Mouse (Mus musculus): ENCODE measurements around the gene Cdhr5.

Cdhr5 gene

DNA sequence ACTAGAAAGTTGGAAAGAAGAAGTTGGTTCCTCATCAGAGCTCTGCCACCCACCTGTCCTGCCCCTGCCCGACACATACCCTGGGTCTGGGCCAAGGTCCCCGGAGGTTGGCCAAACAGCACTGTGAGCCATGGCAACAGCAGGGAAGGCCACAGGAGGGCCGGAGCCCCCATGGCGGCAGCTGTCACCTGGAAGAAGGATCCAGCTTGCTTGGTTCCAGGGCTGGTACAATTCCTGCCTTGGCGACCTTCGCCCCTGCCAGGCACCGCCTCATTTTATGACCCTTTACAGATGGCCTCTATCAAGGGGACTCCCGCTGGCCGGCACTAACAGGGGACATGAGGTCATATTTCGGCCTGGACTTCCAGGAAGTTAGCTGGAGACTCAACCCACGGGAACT lies at the start of gene Cdhr5:
Cdhr5 (minus strand) TSS at position 241 of the 400 bp plus-strand sequence.
- DNase-seq (ENCODE audit: low spot score): no peak

DNA sequence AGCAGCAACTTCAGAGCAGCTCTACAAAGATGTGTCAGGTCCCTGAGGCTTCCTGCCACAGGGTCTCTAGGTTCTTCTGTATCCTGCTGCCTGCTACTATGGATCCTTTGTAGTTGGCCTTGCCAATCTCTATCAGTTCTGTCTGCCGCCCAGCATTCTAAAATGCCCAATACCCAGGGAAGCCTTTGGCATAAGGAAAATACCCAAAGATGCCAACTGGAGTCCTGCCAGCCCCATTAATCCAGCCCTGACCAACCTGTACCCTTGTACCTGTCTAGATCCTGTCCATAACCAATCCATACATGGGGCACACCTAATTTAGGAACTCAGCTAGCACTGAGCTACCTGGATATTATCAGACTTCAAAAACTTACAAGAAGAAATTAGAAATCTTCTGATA lies 48.1 kb upstream of the Cdhr5 start:
- DNase-seq (ENCODE audit: low spot score): no peak

DNA sequence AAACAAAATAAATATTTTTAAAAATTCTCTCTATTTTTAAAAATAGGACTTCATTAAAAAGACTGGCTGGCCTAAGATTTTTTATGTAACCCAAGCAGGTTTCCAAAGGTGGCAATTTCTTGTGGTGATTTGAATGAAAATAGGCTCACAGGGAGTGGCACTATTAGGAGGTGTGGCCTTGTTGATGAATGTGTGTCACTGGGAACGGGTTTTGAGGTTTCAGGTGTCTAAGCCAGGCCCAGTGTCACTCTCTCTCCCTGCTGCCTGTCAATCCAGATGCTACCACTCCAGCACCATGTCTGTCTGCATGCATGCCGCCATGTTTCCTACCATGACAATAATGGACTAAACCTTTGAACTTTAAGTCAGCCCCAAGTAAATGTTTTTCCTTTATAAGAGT lies 42.9 kb upstream of the Cdhr5 start:
- no peak for DNase-seq (ENCODE audit: low spot score)

DNA sequence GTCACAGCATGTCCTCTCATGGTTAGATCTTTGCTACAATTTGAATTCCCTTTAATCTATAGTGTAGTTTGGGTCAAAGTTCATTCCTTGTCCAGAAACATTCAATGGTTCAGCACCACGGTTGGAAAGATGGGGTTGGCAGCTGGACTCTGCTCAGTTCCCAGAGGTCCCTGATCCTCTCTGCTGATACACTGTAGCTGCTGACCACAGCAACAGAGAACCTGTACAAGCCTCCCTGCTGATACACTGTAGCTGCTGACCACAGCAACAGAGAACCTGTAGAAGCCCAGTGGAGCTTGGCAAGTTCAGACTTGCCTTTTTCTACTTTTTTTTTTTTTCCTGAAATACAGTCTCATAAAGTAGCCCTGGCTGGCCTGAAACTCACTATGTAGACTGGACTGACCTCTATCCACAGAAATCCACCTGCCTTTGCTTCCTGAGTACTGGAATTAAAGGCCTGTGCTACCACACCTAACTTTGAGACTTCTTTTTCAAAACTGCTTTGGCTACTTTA lies 41.1 kb upstream of the Cdhr5 start:
- DNase-seq (ENCODE audit: low spot score): no peak

DNA sequence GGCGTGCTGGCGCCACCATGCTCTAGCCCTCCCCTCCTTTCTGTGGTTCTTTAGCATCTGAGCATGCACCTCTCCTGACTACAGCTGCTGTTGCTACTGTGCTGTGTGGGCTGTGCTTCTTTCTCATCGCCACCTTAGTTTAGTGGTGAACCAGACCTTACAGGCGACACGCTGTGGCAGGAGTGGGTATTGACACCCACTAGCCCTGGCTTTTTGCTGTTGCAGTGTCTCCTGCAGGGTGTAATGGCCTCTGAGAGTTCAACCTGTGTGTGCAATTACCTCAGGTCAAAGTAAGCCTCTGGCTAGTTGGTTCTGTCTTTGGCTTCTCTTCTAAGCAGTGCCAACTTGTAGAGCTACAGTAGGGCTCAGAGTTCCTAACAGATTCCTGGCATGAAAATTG lies 39.4 kb upstream of the Cdhr5 start:
- DNase-seq (ENCODE audit: low spot score): no peak

DNA sequence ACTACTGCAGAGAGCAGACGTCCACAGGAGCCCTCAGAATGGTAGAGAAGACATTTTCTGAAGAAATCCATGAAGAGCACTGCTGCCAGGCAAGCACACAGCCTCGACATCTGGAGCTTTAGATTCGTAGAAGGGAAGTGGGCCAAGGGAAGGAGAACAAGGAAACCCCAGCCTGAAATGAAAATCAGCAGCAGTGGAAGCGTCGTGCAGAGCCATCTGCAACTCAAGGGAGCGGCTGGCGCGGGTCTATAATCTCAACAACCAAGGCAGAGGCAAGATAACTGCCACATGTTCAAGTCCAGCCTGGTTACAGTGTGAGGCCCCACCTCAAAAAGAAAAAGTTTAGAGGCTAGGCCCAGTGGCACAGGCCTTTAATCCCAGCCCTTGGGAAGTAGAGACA lies 38.5 kb upstream of the Cdhr5 start:
- DNase-seq (ENCODE audit: low spot score): no peak

DNA sequence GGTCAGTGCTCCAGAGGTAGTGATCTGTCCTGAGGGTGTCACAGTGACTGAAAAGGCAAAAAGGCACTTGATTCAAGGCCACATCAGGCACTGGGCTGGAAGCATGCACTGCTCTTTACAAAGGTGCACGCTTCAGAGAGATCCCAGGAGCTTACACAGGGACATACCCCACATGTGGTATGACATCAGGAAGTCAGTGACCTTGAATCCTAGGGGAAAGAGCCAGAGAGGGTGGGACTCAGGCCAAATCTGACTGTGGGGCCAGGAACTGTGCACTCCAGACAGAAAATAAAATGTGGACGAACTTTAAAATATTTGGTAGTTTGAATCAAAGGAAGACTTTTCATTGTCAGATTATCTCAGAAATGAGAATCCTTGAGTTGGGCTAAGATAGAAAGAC lies 37.8 kb upstream of the Cdhr5 start:
- DNase-seq (ENCODE audit: low spot score): no peak

DNA sequence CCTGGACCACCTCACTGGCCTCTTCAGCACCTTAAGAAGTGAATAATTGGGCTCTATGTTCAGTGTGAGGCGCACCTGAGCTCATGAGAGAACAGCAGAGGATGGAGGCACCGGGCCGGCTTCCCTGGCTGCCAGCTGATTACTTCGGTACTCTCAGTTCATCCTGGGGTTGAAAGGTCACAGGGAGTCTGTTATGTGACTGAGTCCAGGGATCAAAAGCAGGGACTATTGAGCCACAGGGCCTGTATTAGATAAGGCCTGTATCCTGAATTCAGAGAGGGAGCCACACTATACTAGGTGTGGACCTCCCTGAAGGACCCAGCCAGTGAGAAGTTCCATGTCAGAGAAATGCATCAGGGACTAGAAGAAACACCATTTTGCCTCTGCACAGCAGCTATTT lies 28.0 kb upstream of the Cdhr5 start:
- no peak for DNase-seq (ENCODE audit: low spot score)

DNA sequence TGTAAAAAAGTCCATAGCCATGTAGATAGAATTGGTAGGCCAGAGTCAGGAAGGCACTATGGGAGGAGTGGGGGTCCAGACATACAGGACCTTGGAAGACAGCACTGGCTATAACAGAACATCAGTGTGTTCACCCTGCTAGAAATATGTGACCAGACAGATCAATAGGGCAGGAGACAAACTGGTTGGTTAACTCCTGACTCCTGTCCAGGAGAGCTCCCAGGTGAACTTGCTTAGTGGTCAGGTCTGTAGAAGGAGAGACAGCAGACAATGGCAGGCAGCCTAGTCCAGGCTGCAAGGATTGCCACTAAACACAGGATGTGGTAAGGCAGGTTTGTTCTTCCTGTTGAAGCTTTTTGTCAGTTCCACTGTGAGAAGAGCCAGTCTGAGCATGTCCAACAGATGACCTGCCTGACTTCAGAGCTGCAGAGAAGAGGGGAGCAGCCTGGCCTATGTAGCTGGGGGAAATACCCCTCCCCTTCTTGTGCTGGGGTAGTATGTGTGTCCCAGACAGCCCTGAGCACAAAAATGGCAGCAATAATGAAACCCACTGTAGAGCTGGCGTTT lies 26.2 kb upstream of the Cdhr5 start:
- DNase-seq (ENCODE audit: low spot score): no peak

DNA sequence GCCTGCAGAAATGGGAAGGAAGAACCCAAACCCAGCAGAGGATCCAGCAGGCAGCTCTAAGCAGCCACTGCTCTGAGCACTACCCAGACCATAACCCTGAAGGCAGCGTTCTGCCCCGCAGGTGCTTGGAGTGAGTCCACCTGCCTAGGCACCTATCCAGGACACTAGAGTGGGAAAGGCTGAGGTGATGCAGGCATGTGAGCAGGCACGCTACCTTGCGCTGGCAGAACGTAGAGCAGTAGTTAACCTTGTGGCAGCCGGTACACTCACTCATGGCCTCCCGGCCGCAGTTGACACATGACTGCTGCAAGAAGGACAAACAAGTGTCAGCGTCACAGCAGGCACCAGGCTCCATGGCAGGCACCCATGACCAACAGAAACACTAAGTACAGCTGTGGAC lies 24.8 kb upstream of the Cdhr5 start:
- no peak for DNase-seq (ENCODE audit: low spot score)

DNA sequence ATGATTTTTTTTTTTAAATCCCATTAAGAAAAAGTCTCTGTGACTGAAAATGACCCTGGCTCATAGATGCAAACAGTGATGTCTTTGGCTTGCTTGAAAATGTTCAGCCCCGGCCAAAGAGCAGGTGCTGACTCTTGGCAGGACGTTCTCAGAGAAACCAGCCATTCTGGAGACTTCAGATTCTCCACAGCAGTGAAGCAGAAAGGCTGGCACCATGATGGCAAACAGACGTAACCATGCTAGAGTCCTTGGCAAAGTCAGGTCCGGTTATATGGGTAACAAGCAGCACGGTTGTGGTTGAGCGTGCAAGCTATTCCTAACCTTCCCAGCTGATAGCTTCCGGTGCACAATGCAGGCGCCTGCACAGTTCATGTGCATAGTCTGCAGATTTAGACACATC lies 22.6 kb upstream of the Cdhr5 start:
- no peak for DNase-seq (ENCODE audit: low spot score)

DNA sequence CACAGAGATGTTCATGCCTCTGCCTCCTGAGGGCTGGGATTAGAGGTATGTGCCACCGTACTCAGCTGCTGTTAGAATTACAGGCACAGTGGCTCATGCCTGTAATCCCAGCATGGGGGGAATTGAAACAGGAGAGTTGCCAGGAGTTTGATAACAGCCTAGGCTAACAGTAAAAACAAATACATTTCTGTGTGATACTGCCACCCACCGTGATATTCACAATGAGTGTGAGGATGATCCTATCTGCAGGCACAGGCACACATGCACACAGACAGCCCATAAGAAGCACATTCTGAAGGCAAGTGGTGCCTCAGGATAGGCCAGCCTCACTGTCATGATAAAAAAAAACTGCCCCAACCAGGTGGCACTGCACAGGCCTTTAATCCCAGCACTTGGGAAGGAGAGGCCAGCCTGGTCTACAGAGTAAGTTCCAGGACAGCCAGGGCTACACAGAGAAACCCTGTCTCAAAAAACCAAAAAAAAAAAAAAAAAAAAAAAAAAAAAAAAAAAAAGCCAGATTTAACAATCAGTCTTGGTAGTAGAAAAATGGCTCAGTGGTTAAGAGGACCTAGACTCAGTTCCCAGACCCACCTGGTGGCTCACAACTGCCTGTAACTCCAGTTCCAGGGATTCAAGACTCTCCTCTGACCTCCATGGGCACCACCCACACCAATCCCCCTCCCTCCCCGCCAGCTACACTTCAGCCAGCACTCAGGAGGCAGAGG lies 21.5 kb upstream of the Cdhr5 start:
- no peak for DNase-seq (ENCODE audit: low spot score)

DNA sequence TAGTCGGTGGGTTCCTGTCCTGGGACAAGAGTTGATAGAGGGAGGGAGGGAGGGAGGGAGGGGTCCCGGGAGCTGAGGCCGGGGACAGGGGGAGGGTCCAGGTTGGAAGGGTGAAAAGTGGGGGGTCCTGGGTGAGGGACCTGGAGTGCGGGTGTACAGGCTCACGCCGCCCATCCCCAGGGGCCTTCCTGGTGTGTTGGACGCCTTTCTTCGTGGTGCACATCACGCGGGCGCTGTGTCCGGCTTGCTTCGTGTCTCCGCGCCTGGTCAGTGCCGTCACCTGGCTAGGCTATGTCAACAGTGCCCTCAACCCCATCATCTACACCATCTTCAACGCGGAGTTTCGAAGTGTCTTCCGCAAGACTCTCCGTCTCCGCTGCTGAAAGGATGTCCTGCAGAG lies 17.9 kb upstream of the Cdhr5 start:
- DNase-seq (ENCODE audit: low spot score): no peak

DNA sequence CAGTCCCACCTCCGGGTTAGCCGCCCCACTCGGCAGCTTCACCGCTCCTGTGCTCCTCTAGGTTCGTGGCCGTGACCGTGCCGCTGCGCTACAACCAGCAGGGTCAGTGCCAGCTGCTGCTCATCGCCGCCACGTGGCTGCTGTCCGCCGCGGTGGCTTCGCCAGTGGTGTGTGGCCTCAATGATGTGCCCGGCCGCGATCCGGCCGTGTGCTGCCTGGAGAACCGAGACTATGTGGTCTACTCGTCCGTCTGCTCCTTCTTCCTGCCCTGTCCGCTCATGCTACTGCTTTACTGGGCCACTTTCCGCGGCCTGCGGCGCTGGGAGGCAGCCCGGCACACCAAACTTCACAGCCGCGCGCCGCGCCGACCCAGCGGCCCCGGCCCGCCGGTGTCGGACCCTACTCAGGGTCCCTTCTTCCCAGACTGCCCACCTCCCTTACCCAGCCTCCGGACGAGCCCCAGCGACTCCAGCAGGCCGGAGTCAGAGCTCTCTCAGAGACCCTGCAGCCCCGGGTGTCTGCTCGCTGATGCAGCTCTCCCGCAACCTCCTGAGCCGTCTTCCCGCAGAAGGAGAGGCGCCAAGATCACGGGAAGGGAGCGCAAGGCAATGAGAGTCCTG lies 17.4 kb upstream of the Cdhr5 start:
- DNase-seq (ENCODE audit: low spot score): no peak

DNA sequence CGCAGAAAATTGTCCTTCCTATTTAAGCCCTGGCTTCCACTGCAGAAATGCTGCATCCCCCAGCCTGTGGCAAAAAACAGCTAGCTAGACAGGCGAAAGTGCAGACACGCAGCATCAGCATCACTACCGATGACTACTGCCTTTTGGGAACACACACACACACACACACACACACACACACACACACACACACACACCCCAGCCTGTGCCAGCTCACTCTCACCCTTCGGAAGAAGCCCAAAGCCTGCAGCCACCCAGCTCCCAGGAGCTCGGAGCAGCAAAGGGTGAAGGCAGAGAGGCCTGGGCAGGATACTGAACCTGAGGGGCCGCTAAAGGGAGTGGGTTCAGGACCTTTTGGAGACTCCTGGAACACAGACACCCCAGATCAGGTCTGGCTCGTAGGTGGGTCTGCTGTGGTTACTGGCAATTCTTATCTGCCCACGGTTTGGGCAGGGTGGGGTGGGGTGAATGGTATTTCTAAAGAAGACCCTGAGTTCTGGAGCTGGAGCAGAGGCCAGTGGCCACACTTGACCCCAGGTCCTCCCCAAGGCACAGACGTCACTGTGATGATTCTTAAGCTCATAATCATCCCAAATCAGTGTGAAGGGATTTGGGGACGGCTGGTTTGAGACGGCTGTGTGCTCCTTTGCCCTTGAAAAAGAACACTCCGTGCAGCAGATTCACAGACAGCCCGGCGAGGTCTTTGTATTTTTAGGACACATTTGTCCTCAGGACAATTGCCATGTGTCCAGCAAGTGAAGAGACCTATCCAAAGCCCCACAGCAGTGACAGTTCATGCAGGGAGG lies 16.2 kb upstream of the Cdhr5 start:
- DNase-seq (ENCODE audit: low spot score): no peak

DNA sequence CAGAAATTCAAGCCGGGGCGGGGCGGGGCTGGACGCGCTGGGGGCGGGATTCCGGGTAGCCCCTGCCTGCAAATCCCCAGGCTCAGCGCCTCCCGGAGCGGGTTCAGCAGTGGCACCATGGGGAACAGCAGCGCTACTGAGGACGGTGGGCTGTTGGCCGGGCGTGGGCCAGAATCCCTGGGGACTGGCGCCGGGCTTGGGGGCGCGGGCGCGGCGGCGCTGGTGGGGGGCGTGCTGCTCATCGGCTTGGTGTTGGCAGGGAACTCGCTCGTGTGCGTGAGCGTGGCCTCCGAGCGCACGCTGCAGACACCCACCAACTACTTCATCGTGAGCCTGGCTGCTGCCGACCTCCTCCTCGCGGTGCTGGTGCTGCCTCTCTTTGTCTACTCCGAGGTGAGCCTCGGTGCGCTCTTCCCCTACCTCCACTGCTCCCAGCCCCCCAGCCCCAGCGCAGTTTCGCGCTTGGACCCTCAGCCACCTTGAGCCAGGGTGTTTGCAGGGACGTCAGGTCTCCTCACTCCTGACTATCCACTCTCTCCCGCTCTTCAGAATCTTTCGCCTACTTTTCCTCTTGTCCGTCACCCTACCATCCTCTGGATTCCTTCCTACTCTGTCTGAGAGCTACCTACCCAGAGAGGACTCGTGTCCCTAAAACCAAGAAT lies 15.5 kb upstream of the Cdhr5 start, which contains the start of gene Drd4:
Drd4 (plus strand) TSS at position 86 of the 662 bp plus-strand sequence.
- no peak for DNase-seq (ENCODE audit: low spot score)

DNA sequence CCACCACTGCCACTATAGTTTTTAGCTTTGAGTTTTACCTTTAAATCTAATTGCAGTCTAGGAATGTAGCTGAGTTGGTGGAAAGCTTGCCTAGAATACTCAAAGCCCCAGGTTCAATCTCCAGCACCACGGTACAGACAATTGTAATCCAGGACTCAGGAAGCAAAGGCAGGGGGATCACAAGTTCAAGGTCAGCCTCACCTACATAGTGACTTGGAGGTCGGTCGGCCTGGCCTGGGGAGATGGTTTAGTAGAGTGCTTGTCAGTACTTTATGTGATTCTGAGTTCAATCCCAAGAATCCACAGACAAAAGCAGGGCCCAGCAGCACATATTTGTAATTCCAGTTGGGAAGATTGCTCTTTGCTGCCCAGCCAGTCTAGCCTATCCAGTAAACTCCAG lies 11.5 kb upstream of the Cdhr5 start:
- DNase-seq (ENCODE audit: low spot score): no peak

DNA sequence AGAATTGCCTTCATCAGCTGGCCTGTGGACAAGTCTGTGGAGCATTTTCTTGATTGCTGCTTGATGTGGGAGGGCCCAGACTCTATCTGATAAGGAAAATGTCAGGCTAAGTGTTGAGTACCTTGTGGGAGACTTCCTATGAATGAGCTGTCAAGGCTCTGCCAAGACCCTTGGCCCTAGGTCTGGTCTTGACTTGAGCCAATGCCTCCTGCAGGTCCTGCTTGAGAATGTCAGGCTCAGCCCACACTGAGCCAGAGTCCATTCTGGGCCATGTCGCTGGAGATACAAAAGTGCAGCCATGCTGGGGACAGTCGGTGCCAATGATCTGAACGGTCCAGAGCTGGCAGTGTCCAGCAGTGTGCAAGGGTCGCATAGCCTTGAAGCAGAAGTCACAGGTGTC lies 6.2 kb upstream of the Cdhr5 start:
- DNase-seq (ENCODE audit: low spot score): no peak

DNA sequence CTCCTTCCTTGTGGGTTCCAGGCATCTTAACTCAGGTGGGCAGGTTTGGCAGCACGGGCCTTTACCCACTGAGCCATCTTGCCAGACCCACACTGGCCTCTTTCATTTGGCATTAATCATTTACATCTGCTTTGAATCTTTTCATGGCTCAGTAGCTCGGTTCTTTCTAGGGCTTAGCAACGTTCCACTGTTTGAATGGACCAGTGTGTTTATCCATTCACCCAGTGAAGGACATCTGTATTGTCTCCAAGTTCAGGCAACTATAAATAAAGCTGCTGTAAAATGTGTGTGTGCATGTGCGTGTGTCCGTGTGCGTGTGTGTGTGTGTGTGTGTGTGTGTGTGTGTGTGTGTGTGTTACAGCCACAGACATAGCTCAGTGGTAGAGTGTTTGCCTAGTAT lies 4.9 kb upstream of the Cdhr5 start:
- DNase-seq (ENCODE audit: low spot score): no peak

DNA sequence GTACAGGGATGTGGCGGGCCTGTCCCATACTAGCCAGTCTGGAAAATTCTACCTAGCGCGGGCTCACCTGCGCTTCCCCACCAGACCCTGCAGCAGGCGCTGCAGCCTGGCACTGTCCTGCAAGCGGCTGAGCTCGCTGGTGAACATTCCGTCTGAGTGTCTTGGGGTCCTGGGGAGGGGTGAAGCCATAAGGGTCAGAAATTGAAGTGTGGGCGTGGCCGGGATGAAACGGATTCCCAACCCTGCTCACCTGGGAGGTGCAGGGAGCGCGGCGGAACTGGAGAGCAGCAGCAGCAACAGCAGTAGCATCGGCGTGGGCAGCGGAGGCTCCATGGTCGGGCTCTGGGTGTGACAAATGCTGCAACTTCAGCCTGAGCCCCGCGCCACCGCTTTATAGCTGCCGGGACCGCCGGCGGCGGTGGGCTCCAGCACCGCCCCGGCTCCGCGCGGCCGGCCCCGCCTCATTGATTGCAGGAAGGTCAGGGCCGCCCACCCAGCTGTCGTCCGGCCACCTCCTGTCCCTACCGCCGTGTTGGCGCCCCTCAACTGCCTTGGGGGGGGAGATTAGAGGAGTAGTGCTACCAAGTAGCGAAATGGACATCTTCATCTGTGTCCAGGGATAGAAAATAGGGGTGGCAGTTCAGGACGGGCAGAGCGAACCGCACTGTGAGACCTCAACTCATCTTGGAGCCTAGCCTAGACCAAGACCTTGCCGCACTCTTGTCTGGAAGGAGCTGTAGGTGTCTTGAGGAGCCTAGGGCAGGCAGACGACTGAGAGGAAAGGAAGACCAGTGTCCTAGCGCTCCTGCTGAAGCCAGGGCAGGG lies 2.4 kb upstream of the Cdhr5 start, which contains the start of gene Sct:
Sct (minus strand) TSS at position 368 of the 825 bp plus-strand sequence.
- DNase-seq (ENCODE audit: low spot score): no peak
